Mouse (Mus musculus) ES-E14 (cell line): Measurements from ENCODE around the gene Nrg4. TPM values are rescaled to one million over a fixed set of nuclear protein-coding genes. Genes with fewer than 3 reads are reported as not detected.
A peak's percentile ranks its signal among the peaks of the same experiment; 100 is the strongest.

Experiments used
- DNase-seq: peaks from one replicate; pipeline ENCODE4 v3.0.0-alpha.2; 2013; ENCODE audit warnings: low read depth, low spot score
- H3K27ac ChIP-seq: 2 replicates; pipeline ENCODE4 v1.5.1; 2012; ENCODE audit warnings: low read depth, mild to moderate bottlenecking, low read length, moderate library complexity, mixed read lengths; ENCODE audit not compliant: poor library complexity, insufficient read depth, severe bottlenecking
- H3K36me3 ChIP-seq: 2 replicates; pipeline ENCODE4 v1.6.1; 2012; ENCODE audit warnings: mild to moderate bottlenecking, low read length, moderate library complexity, mixed read lengths; ENCODE audit not compliant: control insufficient read depth, poor library complexity, insufficient read depth, severe bottlenecking
- H3K4me1 ChIP-seq, 2 experiments: fragments of 150-350 bp in 1 of 2; sonication (generic) in 1 of 2; 2 replicates each; pipeline ENCODE4 v1.6.1; 2012; ENCODE audit warnings: low read length in 2 of 2, mild to moderate bottlenecking in 1 of 2, mixed read lengths in 1 of 2; ENCODE audit not compliant: control insufficient read depth in 2 of 2, insufficient read depth in 2 of 2, poor library complexity in 1 of 2
- H3K4me3 ChIP-seq, 2 experiments: fragments of 150-350 bp in 1 of 2; sonication (generic) in 1 of 2; 2 replicates each; pipeline ENCODE4 v1.5.1; 2012; ENCODE audit warnings: low read length in 2 of 2, low read depth in 1 of 2, mild to moderate bottlenecking in 1 of 2, mixed read lengths in 1 of 2; ENCODE audit not compliant: insufficient read depth in 1 of 2, poor library complexity in 1 of 2, severe bottlenecking in 1 of 2
- H3K9ac ChIP-seq: 2 replicates; pipeline ENCODE4 v1.6.1; 2012; ENCODE audit warnings: low read depth, mild to moderate bottlenecking, low read length, mixed read lengths; ENCODE audit not compliant: poor library complexity, insufficient read depth, severe bottlenecking
- H3K9me3 ChIP-seq: fragments of 150-350 bp; sonication (generic); 2 replicates; pipeline ENCODE4 v1.6.1; 2012; ENCODE audit warnings: low read depth, mild to moderate bottlenecking, low read length; ENCODE audit not compliant: control insufficient read depth, insufficient read depth
- CHD2 ChIP-seq: IDR thresholded peaks from 2 replicates; pipeline ENCODE4 v1.6.1; 2014; ENCODE audit warnings: mild to moderate bottlenecking, low read depth, low read length, inconsistent platforms
- HCFC1 ChIP-seq: IDR thresholded peaks from 2 replicates; pipeline ENCODE4 v1.6.1; 2012; ENCODE audit warnings: low read length, inconsistent platforms, borderline replicate concordance; ENCODE audit not compliant: insufficient read depth
- MAFK ChIP-seq: IDR thresholded peaks from 2 replicates; pipeline ENCODE4 v1.6.1; 2014; ENCODE audit warnings: mild to moderate bottlenecking, low read depth, low read length, inconsistent platforms; ENCODE audit not compliant: insufficient read depth
- ZC3H11A ChIP-seq: IDR thresholded peaks from 2 replicates; pipeline ENCODE4 v1.6.1; 2012; ENCODE audit warnings: low read depth, mild to moderate bottlenecking, inconsistent platforms, low read length, borderline replicate concordance
- ZNF384 ChIP-seq: IDR thresholded peaks from 2 replicates; pipeline ENCODE4 v1.6.1; 2012; ENCODE audit warnings: low read depth, low read length, inconsistent platforms
- in situ Hi-C, 2 experiments: fragments of 600-800 bp; cut with MboI; formaldehyde crosslinking; loops; one replicate each; pipeline ENCODE4 v1.15.1; 2025; ENCODE audit warnings: low sequenced_read_pairs in 2 of 2, inconsistent platforms in 1 of 2; ENCODE audit not compliant: unreplicated experiment in 2 of 2
- total RNA-seq: library from RNA; depleted of rRNA; stranded (reverse); fragments of 300-350 nt; gene quantifications from 2 replicates; pipeline ENCODE4 v1.2.3, GENCODE M21; 2012; rRNA removed

Gene Nrg4
- total RNA-seq: 5.8 and 7.0 TPM in 2 replicates

DNA sequence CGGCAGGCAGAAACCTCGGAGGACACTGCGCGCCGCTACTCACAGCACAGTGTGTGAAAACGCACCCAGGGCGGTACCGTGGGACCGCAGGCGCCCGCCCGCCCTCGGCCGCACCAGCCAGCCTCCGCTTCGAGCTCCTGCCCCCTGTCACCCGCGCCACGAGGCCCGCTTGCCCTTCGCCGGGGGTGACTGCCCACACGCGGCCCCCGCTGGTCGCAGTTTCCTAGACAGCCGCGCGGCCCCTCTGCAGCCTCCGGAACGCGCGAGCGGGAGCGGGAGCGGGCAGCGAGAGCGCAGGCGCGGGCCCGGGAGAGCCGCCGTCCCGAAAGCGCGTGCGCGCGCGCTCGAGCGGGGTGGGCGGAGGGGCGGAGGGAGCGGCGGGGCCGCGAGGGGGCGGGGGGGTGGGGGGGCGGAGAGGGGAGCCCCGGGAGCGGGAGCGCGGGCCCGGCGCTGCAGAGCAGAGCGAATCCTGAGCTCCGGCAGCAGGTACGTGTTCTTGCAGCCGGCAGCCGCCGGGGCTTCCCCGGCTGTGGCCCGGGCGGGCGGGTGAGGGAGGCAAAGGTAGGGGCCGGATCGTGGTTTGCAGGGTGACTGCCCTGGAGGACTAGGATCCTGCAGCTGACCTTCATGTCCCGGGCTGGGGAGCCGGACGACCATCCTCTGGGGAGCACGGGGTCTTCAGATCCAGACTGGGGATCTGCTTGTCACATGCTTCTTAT, at the start of gene Nrg4, which contains the start of gene Tmem266:
Gene Nrg4 (minus strand): TSS at position 330 of the 719 bp plus-strand sequence.
Gene Tmem266 (plus strand): TSS at position 399 of the 719 bp plus-strand sequence.
- Histone ChIP-seq H3K9ac (peak within 1 kb of the TSS; percentile 87), H3K4me3 (peak within 1 kb of the TSS; percentile 85 to 90), H3K9me3 (no peaks in the 10 kb centered on the region), H3K36me3 (no peaks in the 10 kb centered on the region), H3K27ac (no peak within 1 kb of the TSS), H3K4me1 (peaks cover under 1 to 3% of the 10 kb centered on the region in 2 experiments; a peak in 2 of 4 replicates)
- peak; percentile 50 for DNase-seq
- TF ChIP-seq ZC3H11A (no peak), HCFC1 (no peak; the same call in 1 of the 2 replicates), CHD2 (no peak), MAFK (no peak), ZNF384 (no peak)
- in situ Hi-C loops: no loop called here

DNA sequence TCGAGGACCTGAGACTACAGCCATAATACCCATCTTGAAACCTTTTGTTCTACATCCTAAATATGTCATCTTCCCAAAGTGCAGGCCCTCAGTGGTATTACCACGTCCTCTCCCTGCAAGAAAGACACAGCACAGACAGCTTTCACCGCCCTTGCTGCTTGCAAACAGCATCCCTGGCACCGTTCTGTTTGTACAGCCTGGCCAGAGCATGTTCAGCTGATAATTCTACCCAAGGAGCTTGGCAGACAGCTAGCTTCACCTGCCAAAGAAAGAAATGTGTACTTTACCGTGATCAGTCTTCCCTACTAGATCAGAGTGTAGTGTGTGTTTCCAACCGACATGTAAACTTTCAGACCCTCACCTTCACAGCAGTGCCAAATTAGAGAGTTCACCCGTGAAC, 45.3 kb upstream of the Nrg4 start:
- Histone ChIP-seq H3K27ac (no peak overlapping the region), H3K9me3 (no peaks in the 10 kb centered on the region), H3K4me3 (no peak overlapping the region), H3K36me3 (no peaks in the 10 kb centered on the region), H3K9ac (no peak overlapping the region), H3K4me1 (no peaks in the 10 kb centered on the region)
- no peak for TF ChIP-seq CHD2
- TF ChIP-seq ZC3H11A: no peak
- TF ChIP-seq ZNF384: no peak
- no peak for TF ChIP-seq MAFK
- in situ Hi-C loops: no loop called here
- no peak for DNase-seq

DNA sequence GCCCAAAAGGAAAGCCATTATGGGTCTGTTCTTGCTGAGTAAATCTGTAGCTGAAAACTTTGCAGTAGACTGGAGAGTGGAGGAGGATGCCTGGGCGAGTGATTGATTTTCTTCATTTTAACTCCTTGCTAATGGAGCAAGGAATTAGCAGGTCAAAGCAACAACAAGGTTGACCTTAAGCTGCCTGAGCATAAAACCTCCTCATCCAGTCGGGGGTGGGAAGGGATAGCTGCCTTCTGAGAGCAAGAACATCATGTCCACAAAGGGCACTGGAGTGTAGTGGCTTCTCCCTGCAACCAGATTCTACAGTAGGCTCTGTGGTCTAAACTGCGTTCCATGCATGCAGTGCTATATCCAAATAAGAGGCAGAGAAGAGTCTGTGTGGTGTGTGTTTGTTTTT, 41.4 kb upstream of the Nrg4 start:
- H3K9ac ChIP-seq: no peak overlapping the region
- no peaks in the 10 kb centered on the region for H3K9me3 ChIP-seq
- no peak for DNase-seq
- H3K4me1 ChIP-seq: no peaks in the 10 kb centered on the region
- in situ Hi-C loops: no loop called here
- no peak overlapping the region for H3K4me3 ChIP-seq
- TF ChIP-seq HCFC1 (no peak), ZNF384 (no peak), ZC3H11A (no peak), MAFK (no peak), CHD2 (no peak)
- no peaks in the 10 kb centered on the region for H3K36me3 ChIP-seq
- H3K27ac ChIP-seq: no peak overlapping the region

DNA sequence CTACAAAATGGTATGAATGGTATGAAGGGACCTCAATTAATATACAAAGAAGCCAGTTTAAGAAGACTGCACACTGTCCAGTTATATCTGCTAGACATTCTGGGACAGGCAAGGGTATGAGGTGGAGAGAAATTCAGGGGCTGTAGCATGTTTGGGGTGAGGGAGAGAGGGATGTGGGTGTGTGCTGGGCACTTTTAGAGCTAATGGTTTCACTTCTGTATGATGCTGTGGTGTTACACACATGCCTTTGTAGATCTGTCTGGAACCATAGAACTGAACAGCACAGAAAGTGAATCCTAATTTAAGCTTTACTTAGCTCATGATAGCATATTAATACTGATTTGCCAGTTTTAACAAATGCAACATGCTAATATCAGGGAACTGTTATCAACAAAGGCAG, 37.1 kb upstream of the Nrg4 start:
- no peak overlapping the region for H3K9ac ChIP-seq
- H3K27ac ChIP-seq: no peak overlapping the region
- H3K4me1 ChIP-seq: no peaks in the 10 kb centered on the region
- H3K4me3 ChIP-seq: no peak overlapping the region
- TF ChIP-seq MAFK: no peak
- no peak for TF ChIP-seq ZC3H11A
- no peak for TF ChIP-seq HCFC1
- no peak for TF ChIP-seq ZNF384
- TF ChIP-seq CHD2: no peak
- DNase-seq: no peak
- H3K9me3 ChIP-seq: no peaks in the 10 kb centered on the region
- no peaks in the 10 kb centered on the region for H3K36me3 ChIP-seq
- in situ Hi-C loops: no loop called here

DNA sequence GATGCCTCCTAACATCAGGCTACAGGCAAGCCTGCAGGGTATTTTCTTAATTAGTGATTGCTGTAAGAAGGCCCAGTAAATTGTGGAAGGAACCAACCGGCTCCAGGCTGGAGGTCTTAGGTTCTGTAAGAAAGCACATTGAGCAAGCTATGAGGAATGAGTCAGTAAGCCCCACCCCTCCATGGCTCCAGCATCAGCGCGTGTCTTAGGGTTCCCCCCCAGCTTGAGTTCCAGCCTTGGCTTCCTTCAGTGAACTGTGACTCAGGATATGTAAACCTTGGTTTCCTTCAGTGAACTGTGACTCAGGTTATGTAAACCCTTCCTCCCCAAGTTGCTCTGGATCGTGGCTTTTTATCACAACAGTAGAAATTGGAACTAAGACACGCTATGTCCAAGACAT, 35.3 kb upstream of the Nrg4 start:
- DNase-seq: no peak
- Histone ChIP-seq H3K4me1 (no peaks in the 10 kb centered on the region), H3K27ac (no peak overlapping the region), H3K4me3 (no peak overlapping the region), H3K36me3 (no peaks in the 10 kb centered on the region), H3K9ac (no peak overlapping the region), H3K9me3 (no peaks in the 10 kb centered on the region)
- in situ Hi-C loops: no loop called here
- no peak for TF ChIP-seq ZNF384
